Mouse (Mus musculus): ENCODE measurements at regions not wholly inside any gene's neighbourhood (a gene's known extent, or its start where the extent isn't known, plus 50 kb on each side); places are given as distances from the start of the nearest gene placed in this dataset.

- no peak for DNase-seq (ENCODE audit: low read depth, low spot score)
These were observed 800.8 kb upstream of the Tenm2 start for GRCm38 (mm10) chr11:38036582-38036981.

DNA sequence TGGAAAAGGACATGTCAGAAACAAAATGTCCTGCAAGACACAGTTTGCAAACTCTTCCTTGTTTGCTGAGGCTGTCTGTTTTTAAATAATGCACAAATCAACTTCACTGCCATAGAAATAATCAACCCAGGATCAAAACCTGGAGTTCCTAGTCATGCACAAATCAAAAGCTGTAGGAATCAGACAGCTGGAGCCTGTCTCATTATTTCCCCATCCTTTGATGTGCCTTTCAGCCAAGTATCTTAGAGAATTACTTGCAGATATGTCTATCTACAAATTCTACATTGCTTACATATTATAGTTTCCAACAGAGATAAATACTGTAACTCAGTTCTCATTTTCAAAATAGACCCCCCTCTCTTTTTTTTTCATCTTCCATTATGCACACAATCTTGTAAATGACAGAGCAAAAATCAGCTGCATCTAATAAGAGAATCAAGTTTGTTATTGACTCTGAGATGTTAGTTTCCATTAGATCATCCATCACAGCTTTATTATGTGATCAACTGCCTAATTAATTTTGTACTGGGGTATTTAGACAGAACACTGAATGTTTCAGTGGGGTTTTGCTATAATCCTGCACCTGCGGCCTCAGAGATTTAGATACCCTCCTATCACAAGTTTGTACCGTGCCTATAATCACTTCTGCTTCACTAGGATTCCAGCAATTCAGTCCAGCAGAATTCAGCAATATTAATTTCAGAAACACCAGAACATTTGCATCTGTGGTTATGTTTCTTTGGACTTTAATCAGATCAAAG is 798.9 kb upstream of the Tenm2 start:
- DNase-seq (ENCODE audit: low read depth, low spot score): no peak

DNA sequence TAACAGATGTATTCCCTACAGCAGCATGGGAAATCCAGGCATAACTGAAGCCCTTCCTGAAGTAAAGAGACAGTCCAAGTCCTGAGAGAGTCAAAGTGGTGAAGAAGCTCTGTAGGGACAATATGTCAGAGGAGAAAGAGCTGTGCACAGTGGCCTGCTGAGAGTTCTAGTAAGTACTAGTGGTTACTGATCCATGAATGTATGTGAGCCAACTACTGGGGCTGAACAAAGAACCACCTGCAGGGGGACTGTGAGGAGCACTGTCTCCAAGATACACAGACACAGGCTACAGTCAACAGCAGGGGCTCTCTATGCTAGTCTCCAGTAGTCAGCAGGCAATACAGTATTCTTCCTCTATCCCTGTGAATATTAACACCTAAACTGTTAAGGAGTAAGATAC is 785.9 kb upstream of the Tenm2 start:
- DNase-seq (ENCODE audit: low read depth, low spot score): no peak

DNA sequence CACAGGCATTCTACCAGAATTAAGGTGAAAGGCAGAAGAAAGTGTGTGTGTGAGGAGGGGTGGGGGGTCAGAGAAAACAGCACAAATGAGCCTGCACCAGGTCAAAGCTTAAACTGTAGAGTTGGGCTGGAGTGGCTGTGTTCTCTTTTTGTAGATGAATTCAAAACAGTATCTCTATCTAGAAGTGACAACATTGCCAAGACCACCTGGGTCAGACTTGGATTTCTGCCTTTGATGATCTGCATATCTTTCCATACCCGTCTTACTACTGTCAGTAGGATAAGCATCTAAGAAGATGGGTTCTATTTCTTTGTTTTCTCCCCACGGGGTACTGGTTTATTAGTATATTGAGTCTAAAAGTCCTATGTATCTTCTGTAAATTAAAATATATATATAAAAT is 742.4 kb upstream of the Tenm2 start:
- no peak for DNase-seq (ENCODE audit: low read depth, low spot score)

DNA sequence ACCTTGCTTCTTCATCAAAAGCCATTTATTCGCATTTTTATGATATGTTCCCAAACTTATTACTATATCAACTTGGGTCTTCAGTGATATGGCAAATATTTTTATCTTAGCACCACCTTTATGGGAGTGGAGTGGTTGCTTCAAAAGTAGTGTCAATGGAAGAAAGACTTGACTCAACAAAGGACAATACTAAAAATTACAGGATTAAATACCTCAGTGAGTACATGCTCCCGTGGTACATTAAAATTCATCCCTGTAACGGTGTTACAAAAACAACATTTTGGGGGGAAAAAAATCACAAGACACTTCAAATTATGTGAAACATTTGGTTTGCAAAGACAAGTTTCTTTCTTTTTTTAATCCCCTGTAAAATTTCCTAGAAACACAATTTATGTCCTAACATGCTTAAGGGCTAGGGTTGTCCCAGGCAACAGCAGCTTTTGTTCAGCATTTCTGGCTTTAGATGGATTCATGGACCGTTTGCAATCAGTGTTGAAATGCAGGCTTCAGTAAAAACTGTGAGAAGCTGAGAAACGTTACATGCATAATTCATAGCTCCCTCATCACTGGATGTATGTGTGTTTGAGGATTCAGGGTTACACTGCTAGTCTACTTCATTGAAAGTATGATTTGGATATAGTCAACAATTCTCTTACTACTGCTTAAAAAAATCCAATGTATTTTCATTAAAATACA is 700.8 kb upstream of the Tenm2 start:
- DNase-seq (ENCODE audit: low read depth, low spot score): no peak

GRCm38 (mm10) chr11:37913161-37913560 is 677.4 kb upstream of the Tenm2 start:
- DNase-seq (ENCODE audit: low read depth, low spot score): no peak

DNA sequence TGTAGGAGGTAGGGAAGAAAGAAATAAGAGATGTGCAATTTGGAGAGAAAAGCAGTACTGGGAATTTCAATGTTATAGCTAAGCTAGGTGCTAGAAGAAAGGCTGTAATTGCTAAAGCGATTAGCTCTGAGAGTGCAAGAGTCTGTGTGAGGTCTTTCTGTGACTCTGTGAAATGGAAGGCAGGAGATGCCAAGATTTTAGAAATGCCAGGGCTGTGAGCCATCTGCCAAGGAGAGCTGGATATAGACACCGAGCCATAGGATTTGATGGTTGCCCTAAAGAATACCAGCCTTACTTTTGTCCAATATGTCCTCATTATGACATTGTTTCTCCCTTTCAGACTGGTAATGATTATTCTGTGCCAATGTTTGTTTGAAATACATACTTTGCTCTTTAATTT is 669.2 kb upstream of the Tenm2 start:
- DNase-seq (ENCODE audit: low read depth, low spot score): no peak

DNA sequence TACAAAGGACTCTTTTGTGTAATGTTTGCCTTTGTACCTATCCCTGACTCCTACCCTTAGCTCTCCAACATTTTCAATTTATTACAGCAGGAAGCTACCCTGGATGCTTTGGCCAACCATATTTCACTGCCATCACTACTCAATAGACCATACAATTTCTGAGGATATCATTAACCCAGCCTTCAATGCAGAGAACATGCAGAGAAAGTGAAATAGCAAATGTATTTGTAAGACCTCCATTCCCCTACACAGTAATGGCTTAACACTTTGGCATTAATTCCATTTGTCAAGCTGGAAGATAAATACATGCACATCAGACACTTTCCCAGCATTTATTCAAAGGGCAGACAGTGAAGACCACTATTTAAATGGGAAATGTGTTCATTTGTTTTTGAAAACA is 661.9 kb upstream of the Tenm2 start:
- DNase-seq (ENCODE audit: low read depth, low spot score): no peak

- DNase-seq (ENCODE audit: low read depth, low spot score): no peak
These were observed 647.0 kb upstream of the Tenm2 start for GRCm38 (mm10) chr11:37882717-37883116.

- no peak for DNase-seq (ENCODE audit: low read depth, low spot score)
These were observed 601.5 kb upstream of the Tenm2 start for GRCm38 (mm10) chr11:37837301-37837700.

DNA sequence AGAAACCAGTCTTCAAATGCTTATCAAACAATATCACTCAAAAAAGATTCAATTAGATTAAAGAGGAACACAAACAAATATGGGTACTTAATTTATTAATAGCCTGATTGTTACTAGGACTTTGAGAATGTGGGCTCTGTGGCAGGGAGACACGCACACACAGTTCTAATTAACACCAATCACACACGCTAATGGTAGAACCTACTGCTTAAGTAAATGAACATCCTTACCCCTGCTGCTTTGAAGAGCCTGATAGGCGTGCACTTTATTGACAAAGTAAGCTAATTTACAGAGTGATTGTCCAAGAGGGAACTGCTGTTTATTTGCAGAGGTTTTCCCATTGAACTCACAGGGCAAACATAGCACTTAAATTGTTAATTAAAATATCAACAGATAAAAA is 595.2 kb upstream of the Tenm2 start:
- DNase-seq (ENCODE audit: low read depth, low spot score): no peak

GRCm38 (mm10) chr11:37806761-37807160 is 571.0 kb upstream of the Tenm2 start:
- no peak for DNase-seq (ENCODE audit: low read depth, low spot score)

DNA sequence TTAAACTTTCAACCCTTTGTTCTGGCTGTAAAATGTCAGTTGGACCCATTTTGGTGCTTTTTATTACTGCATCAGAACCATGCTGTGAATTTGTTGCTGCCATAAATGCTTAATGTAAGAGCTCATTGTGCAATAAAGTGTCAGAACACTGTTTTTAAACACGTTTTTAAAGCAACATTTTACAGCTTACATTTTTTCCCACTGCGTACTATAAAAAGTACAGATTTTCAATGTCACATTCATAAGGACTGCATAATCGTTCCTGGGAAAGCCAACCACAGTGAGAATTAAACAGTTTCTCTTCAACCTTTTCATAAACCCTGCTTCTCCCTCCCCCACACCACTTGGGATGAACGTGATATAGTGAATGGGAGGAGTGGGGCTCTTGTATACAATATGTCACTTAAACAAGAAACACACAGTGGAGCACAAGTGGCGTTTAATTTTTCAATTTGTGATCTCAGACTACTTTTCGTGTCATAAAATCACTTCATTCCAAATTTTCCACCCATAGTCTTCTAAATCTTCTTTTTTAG is 563.1 kb upstream of the Tenm2 start:
- DNase-seq (ENCODE audit: low read depth, low spot score): peak; percentile 12

GRCm38 (mm10) chr11:37772481-37773089 is 536.8 kb upstream of the Tenm2 start:
- no peak for DNase-seq (ENCODE audit: low read depth, low spot score)

GRCm38 (mm10) chr11:37770881-37771280 is 535.1 kb upstream of the Tenm2 start:
- no peak for DNase-seq (ENCODE audit: low read depth, low spot score)

GRCm38 (mm10) chr11:37768121-37768520 is 532.4 kb upstream of the Tenm2 start:
- no peak for DNase-seq (ENCODE audit: low read depth, low spot score)

GRCm38 (mm10) chr11:37735992-37736391 is 500.2 kb upstream of the Tenm2 start:
- DNase-seq (ENCODE audit: low read depth, low spot score): peak; percentile 18

DNA sequence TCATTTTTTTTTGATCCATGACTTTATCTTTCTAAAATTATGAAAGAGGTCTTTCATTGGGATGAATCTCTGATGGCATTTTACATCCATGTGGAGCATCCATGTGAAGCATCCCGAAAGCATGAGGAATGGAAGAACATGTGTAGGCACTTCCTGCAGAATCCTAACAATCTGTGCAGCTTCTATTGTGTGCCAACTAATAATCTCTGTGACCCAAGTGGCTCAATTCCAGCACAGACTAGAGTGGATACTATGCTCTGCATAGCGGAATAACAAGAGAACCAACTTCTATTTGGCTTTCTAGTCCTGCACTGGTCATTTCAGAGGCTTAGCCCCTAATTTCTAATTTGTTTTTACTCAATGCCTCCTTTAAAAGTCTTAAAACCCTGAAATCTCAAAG is 499.7 kb upstream of the Tenm2 start:
- DNase-seq (ENCODE audit: low read depth, low spot score): no peak

- no peak for DNase-seq (ENCODE audit: low read depth, low spot score)
These were observed 461.2 kb upstream of the Tenm2 start for GRCm38 (mm10) chr11:37696981-37697380.

- no peak for DNase-seq (ENCODE audit: low read depth, low spot score)
These were observed 442.9 kb upstream of the Tenm2 start for GRCm38 (mm10) chr11:37678484-37679193.

GRCm38 (mm10) chr11:37671320-37671719 is 435.6 kb upstream of the Tenm2 start:
- no peak for DNase-seq (ENCODE audit: low read depth, low spot score)

- no peak for DNase-seq (ENCODE audit: low read depth, low spot score)
These were observed 431.2 kb upstream of the Tenm2 start for GRCm38 (mm10) chr11:37666925-37667324.

Data from telencephalon, adult 2 months (tissue).